Mouse (Mus musculus) lung, adult 2 months (tissue): Measurements from ENCODE around the gene Dbh. TPM values are rescaled to one million over a fixed set of nuclear protein-coding genes. Genes with fewer than 3 reads are reported as not detected.

ENCODE experiments used
- DNase-seq: peaks from one replicate; pipeline ENCODE4 v3.0.0; 2022
- H3K4me1 ChIP-seq: fragments of 200-500 bp; 2 replicates; pipeline ENCODE4 v1.6.1; 2011; ENCODE audit warnings: low read length; ENCODE audit not compliant: control insufficient read depth, insufficient read depth
- H3K4me3 ChIP-seq: fragments of 200-500 bp; replicated peaks from 2 replicates; pipeline ENCODE3; 2011; ENCODE audit warnings: low read depth, mild to moderate bottlenecking, control low read depth, low read length; ENCODE audit errors: extremely low read depth
- CTCF ChIP-seq: fragments of 200-500 bp; IDR thresholded peaks from 2 replicates; pipeline ENCODE4 v1.5.1; 2011; ENCODE audit warnings: mild to moderate bottlenecking, low read length, control low read depth; ENCODE audit not compliant: insufficient read depth
- POLR2A ChIP-seq: fragments of 200-500 bp; IDR thresholded peaks from 2 replicates; pipeline ENCODE4 v1.6.1; 2011; ENCODE audit warnings: low read depth, mild to moderate bottlenecking, control low read depth, low read length, borderline replicate concordance; ENCODE audit errors: extremely low read depth
- WGBS: fragments of 180-500 bp; shearing (Covaris S2); methylation state at CpG from one replicate; pipeline ENCODE4 v1.1.7; 2018; 5-methylcytosine and 5-hydroxymethylcytosine counted together
- polyA plus RNA-seq: library from polyadenylated mRNA; depleted of rRNA; stranded (reverse); fragments of >200 nt; gene quantifications from 2 replicates; pipeline ENCODE4 v1.2.3, GENCODE M21; 2012; rRNA removed

The Dbh gene
- polyA plus RNA-seq, 1 experiment: 0.17 TPM

DNA sequence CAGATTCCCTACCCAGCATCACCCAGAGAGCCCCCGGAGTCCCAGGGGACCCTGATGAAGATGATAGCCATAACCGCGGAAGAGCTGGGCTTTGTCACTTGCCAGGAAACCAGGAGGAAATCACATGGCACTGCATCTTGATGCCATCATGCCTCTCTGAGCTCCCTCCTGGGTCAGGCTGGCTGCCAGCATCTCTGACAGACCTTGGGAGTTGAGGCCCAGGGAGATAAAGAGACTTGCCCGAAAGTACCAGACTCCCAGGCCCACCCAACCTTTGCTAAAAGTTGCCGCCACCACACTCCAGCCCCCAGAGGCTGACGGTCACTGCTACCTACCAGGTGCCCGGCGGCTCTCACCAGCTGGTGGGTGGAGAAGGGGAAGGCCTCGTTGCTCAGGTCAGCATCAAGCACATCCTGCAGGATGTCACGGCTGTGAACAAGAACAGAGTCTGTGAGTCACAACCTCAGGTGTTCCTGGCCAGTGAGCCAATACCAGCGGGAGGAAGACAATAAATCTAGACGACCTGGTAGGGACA lies 45.7 kb downstream of the Dbh start:
- H3K4me3 ChIP-seq: no peak overlapping the region
- DNase-seq: no peak
- TF ChIP-seq POLR2A (no peak), CTCF (no peak)
- 72% methylated on average over 12 of the region's 12 CpGs for WGBS
- peaks cover 6% of the 10 kb centered on the region for H3K4me1 ChIP-seq

DNA sequence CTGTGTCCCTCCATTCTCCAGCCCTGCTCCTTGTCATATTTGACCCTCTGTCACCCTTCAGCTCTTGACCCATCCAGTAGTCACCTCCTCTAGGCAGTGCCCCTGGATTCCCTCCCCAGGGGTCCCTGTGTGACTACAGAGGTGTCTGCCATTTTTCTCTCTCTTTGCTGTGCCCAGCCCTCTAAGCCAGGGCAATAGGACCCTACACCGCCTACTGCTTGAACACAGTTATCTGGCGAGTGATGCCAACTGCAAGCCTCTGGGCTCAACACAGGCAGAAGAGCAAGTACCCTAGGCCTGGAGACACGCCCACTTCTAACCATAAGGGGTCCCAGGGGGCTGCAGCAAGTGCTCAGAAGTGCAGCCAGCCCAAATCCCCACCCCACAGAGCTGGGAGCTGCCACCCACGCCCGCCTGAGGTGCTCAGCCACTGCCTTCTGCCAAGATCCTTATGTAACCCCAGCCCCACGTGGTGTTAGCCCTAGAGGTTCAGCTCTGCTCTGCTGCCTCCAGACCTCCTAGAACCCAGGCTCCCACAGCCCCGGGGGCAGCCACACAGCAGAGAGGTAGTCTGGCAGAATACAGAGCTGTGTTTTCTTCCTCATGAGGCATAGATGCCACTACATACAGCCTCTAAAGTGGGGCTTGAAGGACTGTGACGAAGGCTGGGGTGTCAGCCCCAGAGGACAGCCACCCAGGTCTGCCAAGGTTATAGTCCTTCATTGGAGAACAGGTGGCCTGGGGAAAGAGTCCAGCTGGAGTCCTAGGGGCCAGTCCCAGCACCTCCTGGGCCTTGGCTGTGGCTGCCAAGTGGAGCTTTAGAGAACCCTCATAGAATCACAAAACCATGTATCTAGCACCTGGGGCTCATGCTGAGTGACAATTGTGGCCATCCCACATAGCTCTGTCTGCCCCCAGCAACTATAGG lies 47.2 kb downstream of the Dbh start:
- TF ChIP-seq POLR2A: no peak
- TF ChIP-seq CTCF: no peak
- 67% methylated on average over 8 of the region's 8 CpGs for WGBS
- Histone ChIP-seq H3K4me3 (no peak overlapping the region), H3K4me1 (peaks cover under 1% of the 10 kb centered on the region; the same call in 1 of the 2 replicates)
- DNase-seq: no peak

DNA sequence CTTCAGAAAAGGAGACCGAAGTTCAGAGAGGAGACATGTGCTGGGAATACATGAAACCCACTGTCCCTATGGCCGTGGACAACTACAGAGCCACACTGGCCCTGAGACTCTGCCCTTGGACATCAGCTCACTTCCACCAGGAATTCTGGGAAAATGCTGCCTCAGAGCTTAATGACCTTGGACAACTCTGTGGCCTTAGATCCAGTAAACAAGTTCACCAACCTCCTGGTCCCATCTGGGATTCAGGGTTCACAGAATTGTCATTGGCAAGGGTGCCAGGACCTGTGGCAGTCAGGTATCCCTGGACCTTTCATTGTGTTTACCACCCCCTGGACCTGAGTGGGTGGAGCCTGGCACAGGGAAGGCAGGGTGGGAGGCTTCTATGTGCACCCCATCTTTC lies 50.5 kb downstream of the Dbh start:
- 81% methylated on average over 2 of the region's 2 CpGs for WGBS
- no peak overlapping the region for H3K4me3 ChIP-seq
- TF ChIP-seq POLR2A (no peak), CTCF (no peak)

DNA sequence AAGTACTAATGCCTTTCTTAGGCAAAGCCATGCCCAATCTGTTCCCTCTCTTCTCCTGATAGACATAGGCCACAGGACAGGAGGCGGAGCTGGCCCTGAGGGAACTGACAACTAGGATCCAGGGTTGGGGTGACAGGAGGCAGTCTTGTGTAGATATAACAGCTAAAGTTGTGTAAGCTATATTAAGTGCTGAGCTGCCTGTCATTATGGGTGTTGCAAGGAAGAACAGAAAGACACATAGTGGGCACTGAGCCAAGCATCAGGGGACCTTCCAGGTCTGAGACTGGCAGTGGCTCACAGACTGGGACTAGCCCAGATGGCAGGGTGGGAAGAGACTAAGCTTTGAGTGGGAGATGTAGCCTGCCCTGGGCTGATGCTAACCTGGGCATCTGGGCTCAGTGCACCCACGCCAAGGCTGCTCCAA lies 53.1 kb downstream of the Dbh start:
- Histone ChIP-seq H3K4me1 (no peaks in the 10 kb centered on the region), H3K4me3 (no peak overlapping the region)
- 74% methylated on average over 2 of the region's 2 CpGs for WGBS
- DNase-seq: no peak
- TF ChIP-seq POLR2A: no peak
- TF ChIP-seq CTCF: no peak

More for the DNA sequence above, 50.5 kb downstream of the Dbh start:
- no peaks in the 10 kb centered on the region for H3K4me1 ChIP-seq
- DNase-seq: no peak

DNA sequence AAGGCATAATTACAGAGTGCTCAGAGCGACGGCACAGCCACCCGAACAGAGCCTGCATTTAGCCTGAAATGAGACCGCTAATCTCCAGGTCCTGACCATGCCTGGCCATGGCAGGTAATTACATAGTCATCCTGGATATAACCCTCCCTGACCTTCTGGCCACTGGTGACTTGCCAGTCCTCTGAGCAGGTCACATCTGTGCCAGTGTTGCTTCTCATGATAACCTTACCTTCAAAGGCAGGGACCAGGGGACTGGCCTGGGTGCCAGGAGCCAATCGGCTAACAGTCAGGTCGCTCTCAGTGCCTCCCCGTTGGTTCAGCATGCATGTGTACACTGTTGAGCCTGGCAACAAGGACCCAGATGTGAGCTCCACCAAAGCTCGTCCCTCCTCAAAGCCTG lies 53.5 kb downstream of the Dbh start:
- Histone ChIP-seq H3K4me3 (no peak overlapping the region), H3K4me1 (no peaks in the 10 kb centered on the region)
- WGBS: 85% methylated on average over 8 of the region's 8 CpGs
- no peak for DNase-seq
- TF ChIP-seq POLR2A (no peak), CTCF (no peak)

DNA sequence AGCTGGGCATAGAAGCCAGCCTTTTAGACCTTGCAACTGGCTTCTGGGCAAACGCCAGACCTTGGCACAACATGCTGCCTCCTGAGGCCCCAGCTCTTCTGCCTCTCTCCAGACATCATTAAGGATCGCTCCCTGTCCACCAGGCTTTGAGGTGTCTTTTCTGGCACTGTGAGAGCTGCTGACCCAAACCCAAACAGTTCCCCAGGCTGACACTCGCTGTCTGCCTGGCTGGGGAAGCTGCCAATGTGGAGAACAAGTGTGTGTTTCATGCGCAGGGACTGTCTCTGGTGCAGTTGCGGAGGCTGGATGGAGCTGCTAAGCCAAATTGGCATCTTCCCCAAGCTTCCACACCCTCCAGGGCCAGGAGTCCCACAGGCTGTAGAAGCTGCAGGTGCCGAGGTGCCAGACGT lies 58.0 kb downstream of the Dbh start:
- Histone ChIP-seq H3K4me1 (no peaks in the 10 kb centered on the region), H3K4me3 (no peak overlapping the region)
- no peak for DNase-seq
- 75% methylated on average over 7 of the region's 7 CpGs for WGBS
- no peak for TF ChIP-seq CTCF
- no peak for TF ChIP-seq POLR2A

DNA sequence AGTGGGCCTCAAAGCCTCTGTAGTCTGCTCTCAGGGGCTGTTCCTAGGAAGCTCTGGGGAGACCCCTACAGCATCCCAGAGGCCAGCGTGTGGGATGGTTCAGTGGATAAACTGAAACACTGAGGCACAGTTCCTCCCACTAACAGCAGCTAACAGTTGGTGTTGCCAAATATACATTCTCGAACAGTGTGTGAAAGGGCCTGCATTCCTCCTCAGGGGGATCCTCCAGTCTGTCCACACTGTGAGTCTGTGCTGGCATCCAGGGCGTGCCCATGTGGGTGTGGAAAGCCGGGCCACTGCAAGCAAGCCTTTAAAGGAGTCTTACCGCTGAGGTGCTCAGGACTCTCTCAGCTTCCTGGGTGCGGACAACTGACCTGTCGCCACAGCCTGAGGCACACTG lies 61.5 kb downstream of the Dbh start:
- H3K4me1 ChIP-seq: no peaks in the 10 kb centered on the region
- DNase-seq: no peak
- H3K4me3 ChIP-seq: no peak overlapping the region
- no peak for TF ChIP-seq POLR2A
- 78% methylated on average over 7 of the region's 7 CpGs for WGBS

DNA sequence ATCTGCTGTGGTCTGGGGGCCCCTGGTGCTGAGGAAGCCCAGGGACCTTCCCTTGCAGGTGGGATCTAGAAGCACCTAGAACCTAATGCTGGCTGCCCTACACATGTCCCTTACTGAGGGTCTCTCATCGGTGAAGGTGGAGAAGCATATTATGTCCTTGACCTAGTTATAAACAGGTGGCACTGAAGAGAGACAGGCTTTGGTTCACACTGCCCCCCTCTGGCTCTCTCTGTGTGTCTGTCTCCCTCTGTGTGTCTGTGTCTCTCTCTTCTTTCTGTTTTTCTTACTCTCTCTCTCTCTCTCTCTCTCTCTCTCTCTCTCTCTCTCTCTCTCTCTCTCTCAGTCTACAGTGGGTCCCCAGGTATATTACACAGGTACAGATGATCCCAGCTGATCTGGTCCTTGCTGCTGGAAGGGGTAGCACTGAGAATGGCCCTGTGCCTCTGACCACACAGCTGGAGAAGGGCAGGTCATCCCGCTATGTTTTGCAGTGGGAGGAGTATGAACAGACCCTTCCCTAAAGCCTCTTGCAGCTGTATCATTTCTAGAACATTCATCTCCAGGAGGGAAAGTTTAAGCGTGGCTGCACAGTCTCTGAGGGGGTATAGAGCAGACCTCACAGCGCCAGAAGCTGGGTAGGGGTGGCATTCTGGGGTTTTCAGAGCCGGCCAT lies 63.9 kb downstream of the Dbh start:
- Histone ChIP-seq H3K4me3 (no peak overlapping the region), H3K4me1 (no peaks in the 10 kb centered on the region)
- no peak for TF ChIP-seq POLR2A
- no peak for TF ChIP-seq CTCF
- WGBS: 77% methylated on average over 5 of the region's 5 CpGs
- no peak for DNase-seq

DNA sequence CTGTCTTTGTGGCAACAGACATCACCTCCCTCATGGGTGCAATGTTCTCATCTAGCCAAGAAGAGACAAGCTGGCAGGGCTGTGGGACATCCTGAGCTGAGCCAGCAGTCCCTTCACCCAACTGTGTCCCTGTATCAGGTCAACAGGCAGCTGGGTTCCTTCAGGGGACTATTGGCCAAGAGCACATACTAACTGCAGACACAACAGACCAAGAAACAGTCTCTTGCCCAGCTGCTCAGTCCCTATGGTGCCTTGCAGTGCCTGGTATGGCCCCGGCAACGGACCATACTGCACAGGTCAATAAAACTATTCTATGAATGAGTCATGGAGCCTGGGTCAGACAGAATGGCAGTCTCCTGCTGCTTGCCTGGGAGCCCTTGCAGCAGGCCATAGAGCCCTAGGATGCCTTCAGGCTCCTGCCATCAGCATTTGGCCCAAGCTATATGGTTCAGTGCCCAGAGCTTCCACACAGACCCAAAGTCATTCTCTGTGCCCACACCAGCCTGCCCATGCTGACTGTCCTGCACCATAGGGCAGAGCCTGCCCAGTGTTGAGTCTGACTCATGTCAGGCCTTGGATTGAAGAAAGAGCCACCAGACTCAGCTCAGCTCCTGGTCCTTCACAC lies 64.6 kb downstream of the Dbh start:
- WGBS: 90% methylated on average over 2 of the region's 2 CpGs
- Histone ChIP-seq H3K4me3 (no peak overlapping the region), H3K4me1 (no peaks in the 10 kb centered on the region)
- TF ChIP-seq POLR2A (no peak), CTCF (no peak)
- DNase-seq: no peak

DNA sequence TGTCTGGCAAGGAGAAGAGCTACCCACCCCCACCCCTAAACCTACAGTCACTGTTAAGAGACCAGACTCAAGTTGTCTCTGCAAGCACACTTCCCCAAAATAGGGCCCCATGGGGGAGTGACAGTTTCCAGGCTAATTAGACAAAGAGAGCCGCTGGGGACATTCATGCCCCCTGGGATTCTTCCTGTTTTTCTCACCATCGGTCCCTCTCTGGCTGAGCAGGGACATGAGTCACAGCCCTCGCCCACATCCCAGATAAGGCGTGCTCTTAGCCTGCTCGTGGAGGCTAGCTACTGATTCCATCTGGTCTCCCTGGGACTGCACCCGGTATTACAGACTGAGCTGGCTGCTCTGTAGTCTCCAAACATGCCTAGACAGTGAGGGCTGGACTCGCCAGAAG lies 67.3 kb downstream of the Dbh start:
- no peak overlapping the region for H3K4me3 ChIP-seq
- H3K4me1 ChIP-seq: no peaks in the 10 kb centered on the region
- DNase-seq: no peak
- 31% methylated on average over 7 of the region's 7 CpGs for WGBS
- TF ChIP-seq CTCF (no peak), POLR2A (no peak)

Other genes with a start within 250 kb of the Dbh start
- 18.0 and 21.0 TPM in 2 replicates for gene Surf2, start 248.9 kb upstream of the Dbh start, polyA plus RNA-seq
- gene Surf1, start 248.7 kb upstream of the Dbh start, polyA plus RNA-seq: 65.5 and 68.0 TPM in 2 replicates
- 214 and 250 TPM in 2 replicates for gene Surf4, start 231.3 kb upstream of the Dbh start, polyA plus RNA-seq
- gene Stkld1, start 231.2 kb upstream of the Dbh start, polyA plus RNA-seq: 0.17 and 0.31 TPM in 2 replicates
- 16.2 and 20.7 TPM in 2 replicates for gene Rexo4, start 200.8 kb upstream of the Dbh start, polyA plus RNA-seq
- 0.83 and 1.1 TPM in 2 replicates for gene Adamts13, start 191.8 kb upstream of the Dbh start, polyA plus RNA-seq
- 43.7 and 49.2 TPM in 2 replicates for gene Cacfd1, start 155.3 kb upstream of the Dbh start, polyA plus RNA-seq
- gene Slc2a6, start 137.2 kb upstream of the Dbh start, polyA plus RNA-seq: 6.2 and 9.5 TPM in 2 replicates
- gene Mymk, start 93.1 kb upstream of the Dbh start, polyA plus RNA-seq: 0.19 and 0.32 TPM in 2 replicates
- gene Adamtsl2, start 85.9 kb upstream of the Dbh start, polyA plus RNA-seq: 50.7 and 73.0 TPM in 2 replicates
- gene Fam163b, start 22.7 kb upstream of the Dbh start, polyA plus RNA-seq: 0.03 and 0.04 TPM in 2 replicates
- 15.4 and 16.7 TPM in 2 replicates for gene Sardh, start 83.1 kb downstream of the Dbh start, polyA plus RNA-seq